Mouse (Mus musculus) adrenal gland, postnatal 0 days (tissue): Measurements from ENCODE around the gene Mefv. TPM values are rescaled to one million over a fixed set of nuclear protein-coding genes. Genes with fewer than 3 reads are reported as not detected.

ENCODE experiments used
- polyA plus RNA-seq: library from polyadenylated mRNA; unstranded; fragments of >200 nt; fragmentation: Nextera tagmentation; extraction: Ambion mirVana; gene quantifications from 2 replicates; pipeline ENCODE4 v1.2.1, GENCODE M21; 2015

Gene Mefv
- polyA plus RNA-seq: 0.08 TPM in 1 of 2 replicates, not detected in the other

GRCm38 (mm10) chr16:3717980-3718379, at the start of gene Mefv:
Gene Mefv, minus strand, starts transcription at chr16:3718097.

GRCm38 (mm10) chr16:3743503-3744185, 25.7 kb upstream of the Mefv start, which contains the start of gene Zfp263:
Gene Zfp263, plus strand, starts transcription at chr16:3744093.

Other genes with a start within 250 kb of the Mefv start
- not detected in 2 replicates for gene Olfr161, start 127.1 kb downstream of the Mefv start, polyA plus RNA-seq
- 20.8 and 37.0 TPM in 2 replicates for gene Zfp263, start 26.0 kb upstream of the Mefv start, polyA plus RNA-seq
- gene Olfr15, start 112.8 kb upstream of the Mefv start, polyA plus RNA-seq: not detected in 2 replicates
- gene Zfp174, start 129.2 kb upstream of the Mefv start, polyA plus RNA-seq: 1.5 and 4.1 TPM in 2 replicates
- gene Naa60, start 154.3 kb upstream of the Mefv start, polyA plus RNA-seq: 34.3 and 51.6 TPM in 2 replicates
- gene Zfp597, start 166.5 kb upstream of the Mefv start, polyA plus RNA-seq: 4.2 and 5.9 TPM in 2 replicates
- 1.7 and 3.3 TPM in 2 replicates for gene Gm20695, start 166.6 kb upstream of the Mefv start, polyA plus RNA-seq
- gene 1700037C18Rik, start 190.6 kb upstream of the Mefv start, polyA plus RNA-seq: 6.8 and 7.9 TPM in 2 replicates
- 28.5 and 31.2 TPM in 2 replicates for gene Cluap1, start 190.7 kb upstream of the Mefv start, polyA plus RNA-seq